Mouse (Mus musculus) ES-Bruce4 (cell line): ENCODE measurements around the gene Eva1c.
A peak's percentile ranks its signal among the peaks of the same experiment; 100 is the strongest.

Experiments used
- CTCF ChIP-seq: IDR thresholded peaks from one replicate; pipeline ENCODE4 v1.8.1; 2011; ENCODE audit warnings: low read depth, low read length
- POLR2A ChIP-seq: IDR thresholded peaks from one replicate; pipeline ENCODE4 v1.8.1; 2011; ENCODE audit warnings: low read length; ENCODE audit not compliant: insufficient read depth

- TF ChIP-seq CTCF, result peak; percentile 60
- TF ChIP-seq POLR2A, result no peak
Measured at GRCm38 (mm10) chr16:90801928-90802327, 24.6 kb upstream of the Eva1c start.
